In genomic region chrX:170017333-170018245, GRCm38 (mm10) we compare ENCODE assay signal across 7 mouse cellular contexts. TPM values are rescaled to one million over a fixed set of nuclear protein-coding genes. Genes with fewer than 3 reads are reported as not detected.
DNase-seq lines count a peak whose midpoint lies in the region; ATAC-seq and TF ChIP-seq lines count a peak whose summit lies in the region.
"Not testable (repeated sequence)": the region's sequence is repeated elsewhere in the genome, so short reads cannot be mapped to it uniquely, and the experiment has no call there.

No protein-coding gene starts in this region.

- H3K4me3 ChIP-seq in intestine, embryonic 15.5 days (replicated peaks); midbrain, embryonic 15.5 days: not testable (repeated sequence)
- H3K4me3 ChIP-seq in limb, embryonic 14.5 days (replicated peaks; ENCODE audit: low read length) = 0 out of 2 replicates have a peak overlapping the region, but pooled peaks have one; percentile 2

- WGBS in intestine, embryonic 15.5 days = 57% methylated on average over 27 of the region's 27 CpGs
- 51% methylated on average over 27 of the region's 27 CpGs for WGBS in limb, embryonic 14.5 days
- WGBS in midbrain, embryonic 15.5 days = 50% methylated on average over 27 of the region's 27 CpGs

- not testable (repeated sequence) for H3K4me2 ChIP-seq in intestine, embryonic 15.5 days (replicated peaks); limb, embryonic 14.5 days (replicated peaks; ENCODE audit: low read depth, low read length, severe bottlenecking); midbrain, embryonic 15.5 days

- H3K27ac ChIP-seq in intestine, embryonic 15.5 days; limb, embryonic 14.5 days (replicated peaks; ENCODE audit: low read depth, low read length): not testable (repeated sequence)
- H3K27ac ChIP-seq in midbrain, embryonic 15.5 days = 0 out of 2 replicates have a peak overlapping the region, but pooled peaks have one; percentile 1

- peak; percentile 69 for ATAC-seq in granulocyte monocyte progenitor cell, adult 5-6 weeks (replicated peaks; ENCODE audit: poor library complexity, severe bottlenecking)
- peak; percentile 79 for ATAC-seq in intestine, embryonic 15.5 days
- ATAC-seq in limb, embryonic 14.5 days (ENCODE audit: low FRiP score, low read depth) = peak; percentile 86
- peak; percentile 73 for ATAC-seq in midbrain, embryonic 15.5 days (replicated peaks)

- not testable (repeated sequence) for H3K4me1 ChIP-seq in intestine, embryonic 15.5 days (replicated peaks); limb, embryonic 14.5 days (ENCODE audit: control insufficient read depth, insufficient read depth, low read length); midbrain, embryonic 15.5 days

- H3K9ac ChIP-seq in intestine, embryonic 15.5 days; limb, embryonic 14.5 days (ENCODE audit: low read depth, low read length, severe bottlenecking); midbrain, embryonic 15.5 days: not testable (repeated sequence)

- H3K9me3 ChIP-seq in intestine, embryonic 15.5 days = not testable (repeated sequence)
- H3K9me3 ChIP-seq in limb, embryonic 14.5 days (ENCODE audit: control insufficient read depth, low read length) = peaks cover 15% of the 10 kb centered on the region
- H3K9me3 ChIP-seq in midbrain, embryonic 15.5 days = peaks cover 15% of the 10 kb centered on the region

- H3K27me3 ChIP-seq in intestine, embryonic 15.5 days (replicated peaks); limb, embryonic 14.5 days (ENCODE audit: control insufficient read depth, insufficient read depth, low read length); midbrain, embryonic 15.5 days (replicated peaks): not testable (repeated sequence)

- peaks cover 26% of the 10 kb centered on the region for H3K36me3 ChIP-seq in intestine, embryonic 15.5 days
- H3K36me3 ChIP-seq in limb, embryonic 14.5 days (ENCODE audit: control insufficient read depth, insufficient read depth, low read length) = peaks cover 57% of the 10 kb centered on the region
- H3K36me3 ChIP-seq in midbrain, embryonic 15.5 days (replicated peaks) = peaks cover 23% of the 10 kb centered on the region

- DNase-seq in adrenal gland, adult (ENCODE audit: inconsistent age in 2 of 2, low spot score in 1 of 2) = peak; percentile 78 to 81
- peak; percentile 99 for DNase-seq in embryo, embryonic 11.5 days (ENCODE audit: low read depth, low spot score)
- peak; percentile 78 for DNase-seq in limb, embryonic 14.5 days (ENCODE audit: low spot score)
- DNase-seq in spleen, postnatal 36 days (ENCODE audit: low spot score in 2 of 2) = peak; percentile 73 to 78

- not testable (repeated sequence) for TF ChIP-seq POLR2A in limb, embryonic 14.5 days (IDR thresholded peaks at IDR 0.05; ENCODE audit: borderline replicate concordance, extremely low read depth, insufficient read depth, insufficient read length)

RNA-seq across cellular contexts. Expression of gene Gm21887, which starts 8.1 kb away (rescaled TPM):
- 36.7 and 87.7 TPM in 2 replicates for total RNA-seq in granulocyte monocyte progenitor cell, adult 5-6 weeks (2014; fragmentation: Nextera tagmentation)
- 163 and 210 TPM in 2 replicates for total RNA-seq in granulocyte monocyte progenitor cell, adult 5-6 weeks (2017)
- polyA plus RNA-seq in intestine, embryonic 15.5 days (2015; fragmentation: Nextera tagmentation; extraction: Ambion mirVana) = 123 and 168 TPM in 2 replicates
- 580 and 2,943 TPM in 2 replicates for polyA plus RNA-seq in limb, embryonic 14.5 days (2012; rRNA removed)
- polyA plus RNA-seq in limb, embryonic 14.5 days (2014; fragmentation: Nextera tagmentation; extraction: Ambion mirVana) = 187 and 412 TPM in 2 replicates
- polyA plus RNA-seq in midbrain, embryonic 15.5 days (2015; fragmentation: Nextera tagmentation; extraction: Ambion mirVana) = 187 and 227 TPM in 2 replicates
